Mouse (Mus musculus): ENCODE measurements around the gene Vps29. TPM values are rescaled to one million over a fixed set of nuclear protein-coding genes. Genes with fewer than 3 reads are reported as not detected.

Gene Vps29
- total and polyA plus RNA-seq, 3 experiments = 39.2 to 91.4 (median 85.4) TPM

GRCm38 (mm10) chr5:122319474-122320204, 34.5 kb upstream of the Vps29 start:
- no peak overlapping the region for H3K9ac ChIP-seq (ENCODE audit: low read depth, low read length)

GRCm38 (mm10) chr5:122320205-122320781, 33.9 kb upstream of the Vps29 start:
- 0 out of 2 replicates have a peak overlapping the region, but pooled peaks have one; percentile 3 for H3K9ac ChIP-seq (ENCODE audit: low read depth, low read length)
- no peak for DNase-seq
- H3K4me1 ChIP-seq (ENCODE audit: control insufficient read depth, insufficient read depth, low read length) = peaks cover 18% of the 10 kb centered on the region
- H3K4me3 ChIP-seq = no peak overlapping the region
- no peaks in the 10 kb centered on the region for H3K27me3 ChIP-seq (ENCODE audit: control insufficient read depth, insufficient read depth, low read length)
- intact Hi-C loops (cut with DNase I) = no loop called here
- H3K27ac ChIP-seq = peak overlapping the region; percentile 87
- 48% methylated on average over 12 of the region's 12 CpGs for WGBS
- TF ChIP-seq EP300 (IDR thresholded peaks at IDR 0.05; ENCODE audit: insufficient read depth, low read depth, low read length) (no peak), CTCF (IDR thresholded peaks at IDR 0.05) (no peak), POLR2A (IDR thresholded peaks at IDR 0.05; ENCODE audit: insufficient read depth, low read depth, low read length) (no peak)
- H3K36me3 ChIP-seq (ENCODE audit: control insufficient read depth, insufficient read depth, low read length) = peaks cover 5% of the 10 kb centered on the region
- no peaks in the 10 kb centered on the region; the same call in 1 of the 2 replicates for H3K79me2 ChIP-seq (replicated peaks; ENCODE audit: control insufficient read depth, insufficient read depth, low read length)

More at GRCm38 (mm10) chr5:122319474-122320204, 34.5 kb upstream of the Vps29 start:
- H3K4me1 ChIP-seq (ENCODE audit: control insufficient read depth, insufficient read depth, low read length) = peaks cover 21% of the 10 kb centered on the region
- WGBS = 61% methylated on average over 14 of the region's 14 CpGs
- no peaks in the 10 kb centered on the region; the same call in 1 of the 2 replicates for H3K79me2 ChIP-seq (replicated peaks; ENCODE audit: control insufficient read depth, insufficient read depth, low read length)
- intact Hi-C loops (cut with DNase I) = no loop called here
- DNase-seq = peak; percentile 41 to 45
- TF ChIP-seq EP300 (IDR thresholded peaks at IDR 0.05; ENCODE audit: insufficient read depth, low read depth, low read length) (peak; percentile 33; the same call in 1 of the 2 replicates), POLR2A (IDR thresholded peaks at IDR 0.05; ENCODE audit: insufficient read depth, low read depth, low read length) (no peak)
- H3K27me3 ChIP-seq (ENCODE audit: control insufficient read depth, insufficient read depth, low read length) = no peaks in the 10 kb centered on the region
- peak overlapping the region; percentile 87 for H3K27ac ChIP-seq
- H3K36me3 ChIP-seq (ENCODE audit: control insufficient read depth, insufficient read depth, low read length) = peaks cover 5% of the 10 kb centered on the region
- no peak overlapping the region for H3K4me3 ChIP-seq

- Histone ChIP-seq H3K36me3 (ENCODE audit: control insufficient read depth, insufficient read depth, low read length) (peaks cover 3% of the 10 kb centered on the region), H3K4me1 (ENCODE audit: control insufficient read depth, insufficient read depth, low read length) (peaks cover 11% of the 10 kb centered on the region; the same call in 1 of the 2 replicates), H3K79me2 (replicated peaks; ENCODE audit: control insufficient read depth, insufficient read depth, low read length) (no peaks in the 10 kb centered on the region; the same call in 1 of the 2 replicates), H3K27me3 (ENCODE audit: control insufficient read depth, insufficient read depth, low read length) (no peaks in the 10 kb centered on the region), H3K4me3 (no peak overlapping the region), H3K27ac (no peak overlapping the region), H3K9ac (ENCODE audit: low read depth, low read length) (no peak overlapping the region)
- WGBS = 57% methylated on average over 8 of the region's 8 CpGs
- intact Hi-C loops (cut with DNase I) = no loop called here
- TF ChIP-seq POLR2A (IDR thresholded peaks at IDR 0.05; ENCODE audit: insufficient read depth, low read depth, low read length) (no peak), CTCF (IDR thresholded peaks at IDR 0.05) (no peak), EP300 (IDR thresholded peaks at IDR 0.05; ENCODE audit: insufficient read depth, low read depth, low read length) (no peak)
- no peak for DNase-seq
Measured at GRCm38 (mm10) chr5:122323523-122323922, 30.6 kb upstream of the Vps29 start.

- H3K79me2 ChIP-seq (replicated peaks; ENCODE audit: control insufficient read depth, insufficient read depth, low read length) = no peaks in the 10 kb centered on the region; the same call in 1 of the 2 replicates
- H3K4me3 ChIP-seq = no peak overlapping the region
- no peaks in the 10 kb centered on the region for H3K27me3 ChIP-seq (ENCODE audit: control insufficient read depth, insufficient read depth, low read length)
- no peak overlapping the region for H3K9ac ChIP-seq (ENCODE audit: low read depth, low read length)
- TF ChIP-seq CTCF (IDR thresholded peaks at IDR 0.05) (peak; percentile 49), EP300 (IDR thresholded peaks at IDR 0.05; ENCODE audit: insufficient read depth, low read depth, low read length) (0 out of 2 replicates have a peak, but pooled peaks have one; percentile 64), POLR2A (IDR thresholded peaks at IDR 0.05; ENCODE audit: insufficient read depth, low read depth, low read length) (no peak)
- WGBS = 66% methylated on average over 23 of the region's 23 CpGs
- intact Hi-C loops (cut with DNase I) = no loop called here
- peaks cover 11% of the 10 kb centered on the region; the same call in 1 of the 2 replicates for H3K4me1 ChIP-seq (ENCODE audit: control insufficient read depth, insufficient read depth, low read length)
- peaks cover 3% of the 10 kb centered on the region for H3K36me3 ChIP-seq (ENCODE audit: control insufficient read depth, insufficient read depth, low read length)
- DNase-seq = peak in 1 of 2 experiments; percentile 50
- H3K27ac ChIP-seq = no peak overlapping the region; the same call in 1 of the 2 replicates
Measured at GRCm38 (mm10) chr5:122324608-122325431, 29.3 kb upstream of the Vps29 start.

- Histone ChIP-seq H3K79me2 (replicated peaks; ENCODE audit: control insufficient read depth, insufficient read depth, low read length) (no peaks in the 10 kb centered on the region; the same call in 1 of the 2 replicates), H3K27ac (no peak overlapping the region; the same call in 1 of the 2 replicates), H3K9ac (ENCODE audit: low read depth, low read length) (no peak overlapping the region), H3K4me1 (ENCODE audit: control insufficient read depth, insufficient read depth, low read length) (peaks cover 6% of the 10 kb centered on the region; the same call in 1 of the 2 replicates), H3K36me3 (ENCODE audit: control insufficient read depth, insufficient read depth, low read length) (peaks cover 3% of the 10 kb centered on the region), H3K27me3 (ENCODE audit: control insufficient read depth, insufficient read depth, low read length) (no peaks in the 10 kb centered on the region), H3K4me3 (no peak overlapping the region)
- no peak for DNase-seq
- no peak for TF ChIP-seq POLR2A (IDR thresholded peaks at IDR 0.05; ENCODE audit: insufficient read depth, low read depth, low read length)
- TF ChIP-seq EP300 (IDR thresholded peaks at IDR 0.05; ENCODE audit: insufficient read depth, low read depth, low read length) = 0 out of 2 replicates have a peak, but pooled peaks have one; percentile 16
- intact Hi-C loops (cut with DNase I) = no loop called here
- 63% methylated on average over 8 of the region's 8 CpGs for WGBS
Measured at GRCm38 (mm10) chr5:122325477-122325876, 28.7 kb upstream of the Vps29 start.

Measured in heart, adult 2 months (tissue).